Mouse (Mus musculus) stomach, postnatal 0 days (tissue): ENCODE measurements around the gene Cdca3. TPM values are rescaled to one million over a fixed set of nuclear protein-coding genes. Genes with fewer than 3 reads are reported as not detected.
"Not testable (repeated sequence)": the region's sequence is repeated elsewhere in the genome, so short reads cannot be mapped to it uniquely, and the experiment has no call there.

Experiments
- ATAC-seq: fragments of 200-750 bp; cut with Nextera tagmentation; 2 replicates; pipeline ENCODE4 v1.8.0; 2017; ENCODE audit not compliant: low FRiP score, low TSS enrichment
- DNase-seq: peaks from one replicate; pipeline ENCODE4 v3.0.0-alpha.2; 2016; ENCODE audit warnings: low spot score
- H3K27ac ChIP-seq: fragments of 300-500 bp; sonication (generic); replicated peaks from 2 replicates; pipeline ENCODE4 v1.5.1; 2014; ENCODE audit warnings: mild to moderate bottlenecking, control low read depth
- H3K27me3 ChIP-seq: fragments of 300-500 bp; sonication (generic); 2 replicates; pipeline ENCODE4 v1.6.1; 2014; ENCODE audit warnings: low read length; ENCODE audit not compliant: control insufficient read depth, insufficient read depth
- H3K36me3 ChIP-seq: fragments of 300-500 bp; sonication (generic); 2 replicates; pipeline ENCODE4 v1.6.1; 2014; ENCODE audit warnings: low read length, mixed read lengths; ENCODE audit not compliant: control insufficient read depth, insufficient read depth
- H3K4me1 ChIP-seq: fragments of 300-500 bp; sonication (generic); replicated peaks from 2 replicates; pipeline ENCODE4 v1.6.1; 2014; ENCODE audit warnings: antibody characterized with exemption; ENCODE audit not compliant: control insufficient read depth, insufficient read depth
- H3K4me2 ChIP-seq: fragments of 300-500 bp; sonication (generic); replicated peaks from 2 replicates; pipeline ENCODE4 v1.6.1; 2014; ENCODE audit warnings: low read depth, mild to moderate bottlenecking, control low read depth, moderate library complexity
- H3K4me3 ChIP-seq: fragments of 300-500 bp; sonication (generic); 2 replicates; pipeline ENCODE4 v1.5.1; 2014; ENCODE audit warnings: low read depth, low read length, control low read depth
- H3K9ac ChIP-seq: fragments of 300-500 bp; sonication (generic); 2 replicates; pipeline ENCODE4 v1.6.1; 2014; ENCODE audit warnings: mild to moderate bottlenecking, low read length, control low read depth, mixed read lengths
- H3K9me3 ChIP-seq: fragments of 300-500 bp; sonication (generic); 2 replicates; pipeline ENCODE4 v1.6.1; 2016; ENCODE audit warnings: low read length; ENCODE audit not compliant: control insufficient read depth
- CTCF ChIP-seq: IDR thresholded peaks from 2 replicates; pipeline ENCODE4 v1.5.1; 2016; ENCODE audit warnings: antibody characterized with exemption, low read depth, mild to moderate bottlenecking, moderate library complexity
- EP300 ChIP-seq: optimal IDR thresholded peaks from 2 replicates; pipeline ENCODE3; 2016; ENCODE audit warnings: antibody characterized with exemption
- WGBS: fragments of 180-500 bp; shearing (Covaris S2); extraction: QIAGEN DNeasy Blood & Tissue Kit; methylation state at CpG from one replicate; pipeline ENCODE4 v1.1.7; 2014; 5-methylcytosine and 5-hydroxymethylcytosine counted together
- polyA plus RNA-seq: library from polyadenylated mRNA; unstranded; fragments of >200 nt; fragmentation: Nextera tagmentation; extraction: Ambion mirVana; gene quantifications from 2 replicates; pipeline ENCODE4 v1.2.1, GENCODE M21; 2015

Cdca3 gene
- polyA plus RNA-seq, 1 experiment from 2014 or later, result 52.8 TPM

GRCm38 (mm10) chr6:124803061-124803460 lies 26.3 kb upstream of the Cdca3 start:
- no peak for TF ChIP-seq CTCF
- no peak for TF ChIP-seq EP300
- Histone ChIP-seq H3K36me3 (no peaks in the 10 kb centered on the region), H3K4me1 (0 out of 2 replicates have a peak, but pooled peaks cover 1% of the 10 kb centered on the region), H3K4me3 (no peak overlapping the region), H3K27me3 (no peaks in the 10 kb centered on the region), H3K27ac (no peak overlapping the region), H3K9ac (no peak overlapping the region), H3K4me2 (no peak overlapping the region), H3K9me3 (no peaks in the 10 kb centered on the region)
- ATAC-seq (no peak), DNase-seq (no peak)
- 91% methylated on average over 3 of the region's 3 CpGs for WGBS

DNA sequence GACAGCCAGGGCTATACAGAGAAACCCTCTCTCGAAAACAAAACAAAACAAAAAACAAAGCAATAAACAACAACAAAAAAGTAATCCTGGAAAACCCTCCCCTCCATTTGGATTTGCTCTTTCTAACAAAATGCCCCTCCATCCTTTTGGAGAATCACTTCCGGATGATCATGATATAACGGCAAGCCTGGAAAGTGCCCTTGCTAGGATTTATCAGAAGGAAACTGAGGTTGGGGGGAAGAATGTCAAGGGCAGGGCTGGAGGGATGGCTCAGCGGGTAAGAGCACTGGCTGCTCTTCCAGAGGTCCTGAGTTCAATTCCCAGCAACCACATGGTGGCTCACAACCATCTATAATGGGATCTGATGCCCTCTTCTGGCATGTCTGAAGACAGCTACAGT lies 25.7 kb upstream of the Cdca3 start:
- 99% methylated on average over 4 of the region's 4 CpGs for WGBS
- not testable (repeated sequence) for H3K27me3 ChIP-seq, H3K9me3 ChIP-seq, H3K4me2 ChIP-seq, DNase-seq, H3K4me1 ChIP-seq, H3K36me3 ChIP-seq, H3K4me3 ChIP-seq, H3K9ac ChIP-seq, H3K27ac ChIP-seq, ATAC-seq

DNA sequence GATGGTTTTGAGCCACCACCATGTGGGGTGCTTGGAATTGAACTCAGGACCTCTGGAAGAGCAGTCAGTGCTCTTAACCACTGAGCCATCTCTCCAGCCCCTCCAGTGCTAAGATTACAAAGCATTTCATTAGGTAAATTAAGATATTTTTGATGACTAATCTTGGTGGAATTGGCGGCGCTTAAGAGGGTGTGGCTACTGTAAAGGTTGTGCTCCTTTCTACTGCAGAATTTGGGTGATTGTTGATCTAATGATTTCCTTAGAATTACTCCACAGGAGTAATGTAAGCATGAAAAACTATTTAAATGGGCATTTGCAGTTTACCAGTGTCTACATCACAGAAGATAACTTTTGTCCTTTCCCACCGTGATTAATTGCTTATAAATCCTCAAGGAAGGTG lies 25.0 kb upstream of the Cdca3 start:
- Histone ChIP-seq H3K4me1 (0 out of 2 replicates have a peak, but pooled peaks cover 2% of the 10 kb centered on the region), H3K27ac (peak overlapping the region; percentile 98), H3K9ac (no peak overlapping the region), H3K9me3 (no peaks in the 10 kb centered on the region), H3K27me3 (no peaks in the 10 kb centered on the region), H3K4me3 (no peak overlapping the region), H3K36me3 (no peaks in the 10 kb centered on the region), H3K4me2 (no peak overlapping the region)
- no peak for DNase-seq
- TF ChIP-seq CTCF (no peak), EP300 (no peak)
- WGBS, result 65% methylated on average over 3 of the region's 3 CpGs
- ATAC-seq, result no peak

- peak overlapping the region; percentile 98 for H3K27ac ChIP-seq
- TF ChIP-seq CTCF, result peak; percentile 63
- no peak for TF ChIP-seq EP300
- H3K9ac ChIP-seq, result peak overlapping the region; percentile 45
- peak overlapping the region; percentile 78 for H3K4me2 ChIP-seq
- peak overlapping the region; percentile 41 for H3K4me3 ChIP-seq
- ATAC-seq (peak; percentile 82), DNase-seq (peak; percentile 98)
- no peaks in the 10 kb centered on the region for H3K9me3 ChIP-seq
- WGBS, result under 1% methylated on average over 34 of the region's 34 CpGs
- no peaks in the 10 kb centered on the region for H3K27me3 ChIP-seq
- peaks cover 2% of the 10 kb centered on the region; the same call in 1 of the 2 replicates for H3K4me1 ChIP-seq
- H3K36me3 ChIP-seq, result 0 out of 2 replicates have a peak, but pooled peaks cover 2% of the 10 kb centered on the region
Measured at GRCm38 (mm10) chr6:124805341-124806321, 23.7 kb upstream of the Cdca3 start.

- H3K36me3 ChIP-seq, result peaks cover 4% of the 10 kb centered on the region
- peak overlapping the region; percentile 43; the same call in 1 of the 2 replicates for H3K9ac ChIP-seq
- WGBS, result 74% methylated on average over 7 of the region's 7 CpGs
- H3K4me3 ChIP-seq, result peak overlapping the region; percentile 41; the same call in 1 of the 2 replicates
- peaks cover 2% of the 10 kb centered on the region; the same call in 1 of the 2 replicates for H3K4me1 ChIP-seq
- TF ChIP-seq CTCF, result no peak
- peak overlapping the region; percentile 78 for H3K4me2 ChIP-seq
- DNase-seq (no peak), ATAC-seq (no peak)
- peak overlapping the region; percentile 98 for H3K27ac ChIP-seq
- no peaks in the 10 kb centered on the region for H3K9me3 ChIP-seq
- no peaks in the 10 kb centered on the region for H3K27me3 ChIP-seq
Measured at GRCm38 (mm10) chr6:124806446-124807140, 22.8 kb upstream of the Cdca3 start.
